Mouse (Mus musculus) brain, embryonic 14.5 days (tissue): ENCODE measurements around the gene Bak1. TPM values are rescaled to one million over a fixed set of nuclear protein-coding genes. Genes with fewer than 3 reads are reported as not detected.
A peak's percentile ranks its signal among the peaks of the same experiment; 100 is the strongest.
"Not testable (repeated sequence)": the region's sequence is repeated elsewhere in the genome, so short reads cannot be mapped to it uniquely, and the experiment has no call there.

Experiments
- DNase-seq: peaks from one replicate; pipeline ENCODE4 v3.0.0-alpha.2; 2011; ENCODE audit warnings: low read depth
- CTCF ChIP-seq: fragments of 200-500 bp; IDR thresholded peaks from 2 replicates; pipeline ENCODE4 v1.5.1; 2012; ENCODE audit warnings: inconsistent platforms, mild to moderate bottlenecking, moderate library complexity, borderline replicate concordance; ENCODE audit not compliant: insufficient read depth, insufficient read length; ENCODE audit errors: extremely low read depth
- POLR2A ChIP-seq: fragments of 200-500 bp; IDR thresholded peaks from 2 replicates; pipeline ENCODE4 v1.6.1; 2012; ENCODE audit warnings: mild to moderate bottlenecking, inconsistent platforms, borderline replicate concordance; ENCODE audit not compliant: poor library complexity, insufficient read depth, insufficient read length, severe bottlenecking; ENCODE audit errors: extremely low read depth
- polyA plus RNA-seq: library from polyadenylated mRNA; depleted of rRNA; stranded (reverse); fragments of >200 nt; gene quantifications from 2 replicates; pipeline ENCODE4 v1.2.3, GENCODE M21; 2012

The Bak1 gene
- polyA plus RNA-seq, 1 experiment: 35.1 TPM

DNA sequence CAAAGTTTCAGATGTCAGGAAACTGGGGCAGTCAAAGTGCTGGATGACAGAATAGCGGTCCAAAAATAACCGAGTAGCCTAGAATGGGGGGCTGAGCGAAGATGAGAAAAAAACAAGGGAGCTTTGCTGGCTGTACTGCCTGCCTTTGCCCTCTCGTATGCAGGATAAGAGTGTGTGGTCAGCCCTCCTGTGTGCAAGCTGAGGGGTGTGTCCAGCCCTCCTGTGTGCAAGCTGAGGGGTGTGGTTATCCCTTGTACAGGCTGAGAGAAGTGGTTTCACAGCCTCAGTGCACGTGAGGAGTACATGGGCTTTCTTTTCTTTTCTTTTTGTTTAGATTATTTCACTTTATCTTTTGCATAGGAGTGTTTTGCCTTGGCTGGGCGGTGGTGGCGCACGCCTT, 33.2 kb downstream of the Bak1 start:
- no peak for DNase-seq
- no peak for TF ChIP-seq CTCF
- TF ChIP-seq POLR2A: no peak

DNA sequence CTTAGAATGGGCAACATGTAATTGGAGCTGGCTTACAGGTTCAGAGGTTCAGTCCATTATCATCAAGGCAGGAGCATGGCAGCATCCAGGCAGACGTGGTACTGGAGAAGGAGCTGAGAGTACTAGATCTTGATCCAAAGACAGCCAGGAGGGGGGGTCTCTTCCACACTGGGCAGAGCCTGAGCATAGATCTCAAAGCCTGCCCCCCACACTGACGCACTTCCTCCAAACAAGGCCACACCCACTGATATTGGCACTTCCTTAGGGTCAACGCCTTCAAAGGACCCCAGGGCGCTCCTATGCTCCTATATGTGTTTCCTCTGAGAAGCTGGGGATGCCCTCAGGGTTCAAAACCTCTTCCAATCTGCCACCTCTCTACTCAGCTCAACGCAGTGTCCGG, 33.8 kb downstream of the Bak1 start:
- no peak for TF ChIP-seq CTCF
- no peak for TF ChIP-seq POLR2A
- no peak for DNase-seq

DNA sequence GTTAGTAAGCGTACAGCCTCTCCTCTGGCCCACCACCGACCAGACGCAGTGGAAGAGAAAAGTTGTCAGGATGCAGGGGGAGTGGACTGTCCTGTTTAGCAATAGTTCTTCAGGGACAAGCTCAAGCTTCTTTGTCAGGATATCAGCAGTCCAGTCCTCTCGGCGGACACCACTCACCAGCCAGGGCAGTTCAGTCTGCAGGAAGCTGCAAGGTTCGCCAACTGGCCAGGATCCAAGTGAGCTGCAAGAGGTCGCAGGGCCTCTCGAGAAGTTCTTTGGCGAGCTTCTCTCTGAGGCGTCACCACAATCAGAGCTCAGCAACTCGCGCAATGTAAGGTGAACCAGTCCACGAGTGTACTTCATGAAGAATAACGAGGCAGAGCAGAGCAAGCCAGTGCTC, 34.4 kb downstream of the Bak1 start:
- TF ChIP-seq POLR2A (no peak), CTCF (no peak)

DNA sequence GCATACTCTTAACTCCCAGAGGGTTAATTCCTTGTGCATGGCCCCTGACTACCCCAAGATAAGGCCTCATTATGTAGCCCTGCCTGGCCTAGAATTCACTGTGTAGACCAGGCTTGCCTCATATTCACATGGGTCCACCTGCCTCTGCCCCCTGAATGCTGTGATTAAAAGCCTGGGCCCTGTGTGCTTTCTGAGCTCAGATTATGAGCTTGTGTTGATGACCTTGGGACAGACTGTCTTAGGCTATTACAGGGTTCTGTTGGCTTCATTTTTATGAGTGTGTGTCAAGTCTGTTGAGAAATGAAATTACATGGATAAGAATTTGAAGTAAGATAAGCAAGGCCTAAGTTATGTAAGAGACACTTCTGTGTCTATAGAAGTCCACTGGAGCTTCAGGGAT, 38.3 kb downstream of the Bak1 start:
- TF ChIP-seq POLR2A (no peak), CTCF (no peak)

More for the DNA sequence above, 34.4 kb downstream of the Bak1 start:
- peak; percentile 38 for DNase-seq

DNA sequence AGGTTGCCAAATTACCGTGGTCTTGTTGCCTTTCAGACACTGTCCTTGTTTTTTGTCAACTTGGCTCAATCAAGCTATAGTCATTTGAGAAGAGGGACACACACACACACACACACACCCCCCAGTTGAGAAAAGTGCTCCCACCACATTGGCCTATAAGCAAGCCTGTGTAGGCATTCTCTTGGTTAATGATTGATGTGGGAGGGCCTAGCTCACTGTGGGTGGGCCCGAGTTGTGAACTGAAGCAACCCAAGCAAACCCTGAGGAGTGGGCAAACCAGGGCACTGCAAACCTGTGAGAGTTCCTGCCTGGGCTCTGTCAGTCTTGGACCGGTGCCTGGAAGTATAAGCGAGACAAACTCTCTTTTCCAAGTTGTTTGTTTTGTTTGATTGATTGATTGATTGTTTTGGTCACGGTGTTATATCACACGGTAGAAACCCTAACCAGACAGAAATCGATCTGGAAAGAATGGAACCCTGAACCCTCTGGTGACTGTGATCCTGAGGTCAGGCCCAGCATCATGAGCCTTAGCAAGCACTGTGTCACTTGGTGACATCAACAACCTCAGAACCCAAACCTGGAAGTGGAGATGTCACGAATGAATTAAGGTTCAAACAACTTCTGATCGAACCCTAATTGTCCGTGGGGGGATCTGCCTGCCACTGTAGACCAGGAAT, 43.2 kb downstream of the Bak1 start:
- TF ChIP-seq POLR2A: no peak
- TF ChIP-seq CTCF: no peak
- no peak for DNase-seq

More for the DNA sequence above, 38.3 kb downstream of the Bak1 start:
- DNase-seq: no peak

DNA sequence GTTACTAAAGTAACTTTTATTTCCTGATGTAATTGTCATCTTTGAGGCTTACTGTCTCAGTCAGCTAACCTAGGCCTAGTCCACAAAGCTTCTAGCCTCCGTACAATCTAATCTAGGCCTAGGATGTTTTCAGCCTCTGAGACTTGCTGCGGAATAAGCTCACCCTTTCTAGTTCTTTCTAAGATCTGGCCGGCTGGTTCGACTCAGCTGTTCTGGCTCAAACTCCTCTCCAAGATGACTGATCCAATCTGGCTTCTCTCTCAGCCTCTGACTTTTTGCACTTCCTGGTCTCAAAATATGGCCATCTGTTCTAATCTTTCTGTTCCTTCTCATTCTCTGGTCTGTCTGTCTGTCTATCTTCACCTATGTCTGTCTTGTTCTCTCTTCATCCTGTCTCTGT, 45.4 kb downstream of the Bak1 start:
- DNase-seq: no peak
- TF ChIP-seq POLR2A: no peak
- no peak for TF ChIP-seq CTCF

DNA sequence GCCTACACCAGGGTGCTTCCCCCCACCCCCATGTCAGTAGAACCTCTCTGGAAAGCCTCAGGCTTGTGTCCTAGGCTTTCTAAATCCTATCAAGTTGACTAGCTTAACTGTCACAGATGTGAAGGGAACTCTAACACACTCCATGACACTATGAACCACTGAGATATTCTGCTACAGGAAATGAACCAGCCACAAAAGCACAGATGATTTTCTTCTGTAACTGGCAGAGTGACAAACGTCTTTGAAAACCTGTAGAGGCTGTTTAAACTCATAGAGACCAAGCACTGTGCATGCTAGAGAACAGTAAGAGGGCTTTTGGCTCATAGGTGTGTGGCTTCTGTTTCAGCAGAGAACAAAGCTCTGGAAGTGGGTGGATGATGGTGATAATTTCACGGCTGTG, 47.8 kb downstream of the Bak1 start:
- no peak for DNase-seq

DNA sequence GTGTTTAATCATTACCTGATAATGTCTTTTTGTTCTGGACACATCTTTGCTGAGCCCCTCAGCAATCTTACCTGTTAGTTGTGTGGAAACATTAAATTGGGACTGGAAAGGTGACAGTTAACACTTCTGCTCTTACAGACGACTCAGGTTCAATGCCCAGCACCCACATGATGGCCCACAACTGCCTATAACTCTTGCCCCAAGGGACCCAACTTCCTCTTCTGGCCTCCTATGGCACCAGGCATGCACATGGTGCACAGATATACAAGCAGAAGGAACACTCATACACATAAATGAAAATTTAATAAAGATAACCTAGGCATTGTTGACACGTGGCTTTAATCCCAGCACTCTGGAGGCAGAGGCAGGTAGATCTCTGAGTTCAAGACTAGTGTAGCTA, 49.4 kb downstream of the Bak1 start:
- TF ChIP-seq CTCF (no peak), POLR2A (no peak)
- DNase-seq: no peak

More for the DNA sequence above, 47.8 kb downstream of the Bak1 start:
- no peak for TF ChIP-seq CTCF
- TF ChIP-seq POLR2A: no peak

DNA sequence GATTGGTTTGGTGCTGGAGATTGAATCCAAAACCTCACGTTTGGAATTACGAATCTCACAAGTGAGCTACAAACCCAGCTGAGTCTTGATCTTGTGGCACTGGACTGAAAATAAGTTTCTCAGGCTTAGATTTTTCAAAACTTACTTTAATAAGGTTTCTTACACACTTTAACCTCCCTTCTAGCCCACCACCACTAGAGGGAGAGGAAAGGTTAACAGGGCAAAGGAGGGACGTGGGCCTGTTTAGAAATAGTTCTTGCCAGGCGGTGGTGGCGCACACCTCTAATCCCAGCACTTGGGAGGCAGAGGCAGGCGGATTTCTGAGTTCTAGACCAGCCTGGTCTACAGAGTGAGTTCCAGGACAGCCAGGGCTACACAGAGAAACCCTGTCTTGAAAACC, 51.5 kb downstream of the Bak1 start:
- not testable (repeated sequence) for DNase-seq

DNA sequence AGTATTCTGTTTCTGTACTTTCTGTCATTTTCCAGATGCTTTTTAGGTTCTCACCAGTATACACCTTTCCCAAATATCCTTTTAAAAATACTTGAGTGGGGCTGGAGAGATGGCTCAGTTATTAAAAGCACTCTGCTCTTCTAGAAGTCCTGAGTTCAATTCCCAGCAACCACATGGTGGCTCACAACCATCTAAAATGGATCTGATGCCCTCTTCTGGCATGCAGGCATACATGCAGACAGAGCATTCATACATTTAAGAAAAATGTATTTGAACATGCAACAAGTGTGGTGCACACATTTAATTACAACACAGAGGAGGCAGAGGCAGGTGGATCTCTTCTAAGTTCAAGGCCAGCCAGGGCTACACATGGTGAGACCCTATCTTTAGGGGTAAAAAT, 53.4 kb downstream of the Bak1 start:
- TF ChIP-seq CTCF: no peak
- DNase-seq: no peak

DNA sequence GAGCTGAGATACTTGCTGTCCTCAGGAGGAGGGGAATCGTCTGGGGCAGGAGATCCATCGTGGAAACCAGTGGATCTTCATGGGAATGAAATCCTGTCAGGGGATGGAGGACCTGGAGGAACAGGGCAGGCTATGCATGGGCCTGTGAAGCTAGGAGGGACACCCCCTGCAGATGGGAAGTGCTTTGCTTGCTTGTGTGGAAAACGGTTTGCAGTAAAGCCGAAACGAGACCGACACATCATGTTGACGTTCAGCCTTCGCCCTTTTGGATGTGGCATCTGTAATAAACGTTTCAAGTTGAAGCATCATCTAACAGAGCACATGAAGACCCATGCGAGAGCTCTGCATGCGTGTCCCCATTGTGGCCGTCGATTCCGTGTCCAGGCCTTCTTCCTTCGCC, 54.3 kb downstream of the Bak1 start:
- no peak for DNase-seq
- TF ChIP-seq POLR2A: no peak

DNA sequence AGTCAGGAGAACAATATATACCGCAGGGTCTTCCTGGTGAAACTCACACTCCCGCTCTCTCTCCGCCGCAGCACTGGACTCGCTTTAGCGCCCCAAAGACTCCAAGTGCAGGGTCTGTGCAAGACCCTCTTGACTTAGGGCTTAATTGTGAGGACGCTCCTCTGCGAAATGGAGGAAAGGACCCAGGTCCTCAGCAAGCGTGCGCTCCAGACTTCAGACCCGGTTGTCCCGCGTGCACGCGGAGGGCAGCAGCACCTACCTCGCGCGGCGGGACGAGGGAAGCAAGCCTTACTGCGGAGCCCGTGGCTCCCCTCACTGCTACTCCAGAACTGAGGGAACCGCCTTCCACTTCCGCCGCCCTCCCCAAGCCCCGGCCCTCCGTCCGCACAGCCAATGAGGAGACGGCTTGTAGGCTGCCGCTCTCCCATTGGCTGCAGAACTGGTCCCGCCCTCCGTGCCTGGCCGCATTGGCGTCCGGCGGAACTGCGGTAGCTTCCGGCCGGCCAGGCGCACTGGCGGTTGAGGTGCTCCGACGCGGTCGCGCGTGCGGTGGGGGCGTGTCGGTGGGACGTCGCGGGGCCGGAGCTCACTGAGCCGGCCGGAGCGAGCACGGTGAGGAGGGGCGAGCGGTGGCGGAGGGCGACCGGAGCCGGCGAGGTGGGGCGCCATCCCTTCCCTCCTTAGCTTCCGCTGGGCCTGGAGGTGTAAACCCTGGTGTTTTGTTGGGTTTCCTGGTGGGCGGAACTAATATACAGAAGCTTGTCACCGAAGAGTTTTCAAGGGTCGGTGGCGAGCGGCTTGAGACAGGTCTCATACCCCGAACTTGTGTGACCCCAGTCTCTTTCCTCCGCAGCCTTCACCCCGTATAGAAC, 55.9 kb downstream of the Bak1 start, which contains the start of gene Zbtb9:
Zbtb9 (plus strand) TSS at position 465 of the 872 bp plus-strand sequence.
- TF ChIP-seq POLR2A (peak; percentile 85), CTCF (no peak)
- peak; percentile 98 for DNase-seq
